Mouse (Mus musculus) heart, embryonic 11.5 days (tissue): ENCODE data around the gene Bmpr1b. TPM values are rescaled to one million over a fixed set of nuclear protein-coding genes. Genes with fewer than 3 reads are reported as not detected.

ENCODE experiments used
- ATAC-seq: fragments of 200-750 bp; cut with Nextera tagmentation; replicated peaks from 2 replicates; pipeline ENCODE4 v1.8.0; 2017; ENCODE audit warnings: moderate library complexity; ENCODE audit not compliant: insufficient number of reproducible peaks, low FRiP score, low TSS enrichment
- H3K27ac ChIP-seq: fragments of 300-500 bp; sonication (generic); 2 replicates; pipeline ENCODE4 v1.5.1; 2014; ENCODE audit warnings: mild to moderate bottlenecking, low read depth, low read length
- H3K27me3 ChIP-seq: fragments of 300-500 bp; sonication (generic); 2 replicates; pipeline ENCODE4 v1.6.1; 2014; ENCODE audit warnings: mild to moderate bottlenecking, low read length, mixed read lengths; ENCODE audit not compliant: control insufficient read depth, insufficient read depth
- H3K36me3 ChIP-seq: fragments of 300-500 bp; sonication (generic); 2 replicates; pipeline ENCODE4 v1.6.1; 2014; ENCODE audit warnings: mild to moderate bottlenecking, low read length, moderate library complexity, mixed read lengths; ENCODE audit not compliant: control insufficient read depth, insufficient read depth
- H3K4me1 ChIP-seq: fragments of 300-500 bp; sonication (generic); 2 replicates; pipeline ENCODE4 v1.6.1; 2014; ENCODE audit warnings: low read length; ENCODE audit not compliant: control insufficient read depth, insufficient read depth
- H3K4me2 ChIP-seq: fragments of 300-500 bp; sonication (generic); 2 replicates; pipeline ENCODE4 v1.6.1; 2014; ENCODE audit warnings: mild to moderate bottlenecking, moderate library complexity
- H3K4me3 ChIP-seq: fragments of 300-500 bp; sonication (generic); 2 replicates; pipeline ENCODE4 v1.5.1; 2014; ENCODE audit warnings: low read depth, low read length
- H3K9ac ChIP-seq: fragments of 300-500 bp; sonication (generic); 2 replicates; pipeline ENCODE4 v1.6.1; 2014; ENCODE audit warnings: mild to moderate bottlenecking, low read depth, low read length, moderate library complexity
- H3K9me3 ChIP-seq: fragments of 300-500 bp; sonication (generic); replicated peaks from 2 replicates; pipeline ENCODE4 v1.6.1; 2016; ENCODE audit warnings: low read length; ENCODE audit not compliant: control insufficient read depth
- WGBS: fragments of 180-500 bp; shearing (Covaris S2); extraction: QIAGEN DNeasy Blood & Tissue Kit; methylation state at CpG from one replicate; pipeline ENCODE4 v1.1.7; 2014; ENCODE audit not compliant: insufficient replicate concordance; 5-methylcytosine and 5-hydroxymethylcytosine counted together
- polyA plus RNA-seq: library from polyadenylated mRNA; unstranded; fragments of >200 nt; fragmentation: Nextera tagmentation; extraction: Ambion mirVana; gene quantifications from 2 replicates; pipeline ENCODE4 v1.2.1, GENCODE M21; 2014

Gene Bmpr1b
- polyA plus RNA-seq, 1 experiment from 2014 or later, result 1.4 TPM

DNA sequence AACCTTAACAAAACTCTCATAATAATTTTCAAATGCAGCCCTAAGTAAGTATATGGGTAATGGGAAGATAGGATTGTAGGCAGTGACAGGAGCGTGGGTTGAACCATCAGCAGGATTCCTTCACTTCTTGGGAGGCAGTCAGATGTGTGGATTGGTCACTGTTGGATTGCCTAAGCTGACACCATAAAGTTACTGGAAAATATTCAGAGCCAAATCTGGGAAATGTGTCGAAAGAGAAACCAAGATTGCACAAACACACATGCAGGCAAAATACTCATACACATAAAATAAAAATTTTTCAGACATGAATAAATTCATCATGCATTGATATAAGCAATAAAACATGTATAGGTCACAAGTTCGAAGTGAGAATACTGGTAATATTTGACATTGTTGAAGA is 17.3 kb upstream of the Bmpr1b start:
- 78% methylated on average over 3 of the region's 3 CpGs for WGBS
- Histone ChIP-seq H3K4me1 (no peaks in the 10 kb centered on the region), H3K4me2 (no peak overlapping the region), H3K27ac (no peak overlapping the region), H3K9ac (no peak overlapping the region), H3K4me3 (no peak overlapping the region), H3K36me3 (no peaks in the 10 kb centered on the region), H3K9me3 (no peaks in the 10 kb centered on the region; the same call in 1 of the 2 replicates), H3K27me3 (no peaks in the 10 kb centered on the region)
- no peak for ATAC-seq

- Histone ChIP-seq H3K36me3 (no peaks in the 10 kb centered on the region), H3K27ac (no peak overlapping the region), H3K4me2 (no peak overlapping the region), H3K4me1 (no peaks in the 10 kb centered on the region), H3K9me3 (no peaks in the 10 kb centered on the region), H3K9ac (no peak overlapping the region), H3K4me3 (no peak overlapping the region), H3K27me3 (peaks cover 12% of the 10 kb centered on the region; the same call in 1 of the 2 replicates)
- no peak for ATAC-seq
- WGBS, result 82% methylated on average over 4 of the region's 4 CpGs
These were observed 4.8 kb upstream of the Bmpr1b start for GRCm38 (mm10) chr3:142173996-142174395.

- H3K4me3 ChIP-seq, result peak overlapping the region; percentile 65
- no peak for ATAC-seq
- no peaks in the 10 kb centered on the region for H3K9me3 ChIP-seq
- H3K27me3 ChIP-seq, result peaks cover 19% of the 10 kb centered on the region; the same call in 1 of the 2 replicates
- no peaks in the 10 kb centered on the region for H3K36me3 ChIP-seq
- H3K4me2 ChIP-seq, result peak overlapping the region; percentile 94
- no peak overlapping the region for H3K27ac ChIP-seq
- WGBS, result 10% methylated on average over 9 of the region's 9 CpGs
- H3K4me1 ChIP-seq, result no peaks in the 10 kb centered on the region
- H3K9ac ChIP-seq, result peak overlapping the region; percentile 72
These were observed 868 bp downstream of the Bmpr1b start for GRCm38 (mm10) chr3:142168251-142168862.

GRCm38 (mm10) chr3:142164981-142165380 is 4.2 kb downstream of the Bmpr1b start:
- no peak overlapping the region for H3K9ac ChIP-seq
- no peaks in the 10 kb centered on the region for H3K4me1 ChIP-seq
- H3K27me3 ChIP-seq, result 0 out of 2 replicates have a peak, but pooled peaks cover 7% of the 10 kb centered on the region
- H3K4me2 ChIP-seq, result no peak overlapping the region
- 61% methylated on average over 9 of the region's 9 CpGs for WGBS
- H3K27ac ChIP-seq, result no peak overlapping the region
- ATAC-seq, result no peak
- H3K4me3 ChIP-seq, result no peak overlapping the region
- no peaks in the 10 kb centered on the region for H3K36me3 ChIP-seq
- H3K9me3 ChIP-seq, result no peaks in the 10 kb centered on the region

GRCm38 (mm10) chr3:142163896-142164295 is 5.3 kb downstream of the Bmpr1b start:
- H3K27me3 ChIP-seq, result 0 out of 2 replicates have a peak, but pooled peaks cover 7% of the 10 kb centered on the region
- H3K27ac ChIP-seq, result no peak overlapping the region
- no peaks in the 10 kb centered on the region for H3K36me3 ChIP-seq
- H3K4me3 ChIP-seq, result no peak overlapping the region
- H3K9me3 ChIP-seq, result no peaks in the 10 kb centered on the region
- H3K9ac ChIP-seq, result no peak overlapping the region
- no peak overlapping the region for H3K4me2 ChIP-seq
- no peaks in the 10 kb centered on the region for H3K4me1 ChIP-seq
- no peak for ATAC-seq
- 46% methylated on average over 2 of the region's 2 CpGs for WGBS

GRCm38 (mm10) chr3:142161405-142161804 is 7.8 kb downstream of the Bmpr1b start:
- H3K27ac ChIP-seq, result no peak overlapping the region
- H3K36me3 ChIP-seq, result no peaks in the 10 kb centered on the region
- H3K4me1 ChIP-seq, result no peaks in the 10 kb centered on the region
- 82% methylated on average over 3 of the region's 3 CpGs for whole genome bisulfite sequencing
- H3K4me3 ChIP-seq, result no peak overlapping the region
- ATAC-seq, result no peak
- H3K9me3 ChIP-seq, result no peaks in the 10 kb centered on the region
- no peak overlapping the region for H3K9ac ChIP-seq
- H3K27me3 ChIP-seq, result 0 out of 2 replicates have a peak, but pooled peaks cover 3% of the 10 kb centered on the region
- no peak overlapping the region for H3K4me2 ChIP-seq

DNA sequence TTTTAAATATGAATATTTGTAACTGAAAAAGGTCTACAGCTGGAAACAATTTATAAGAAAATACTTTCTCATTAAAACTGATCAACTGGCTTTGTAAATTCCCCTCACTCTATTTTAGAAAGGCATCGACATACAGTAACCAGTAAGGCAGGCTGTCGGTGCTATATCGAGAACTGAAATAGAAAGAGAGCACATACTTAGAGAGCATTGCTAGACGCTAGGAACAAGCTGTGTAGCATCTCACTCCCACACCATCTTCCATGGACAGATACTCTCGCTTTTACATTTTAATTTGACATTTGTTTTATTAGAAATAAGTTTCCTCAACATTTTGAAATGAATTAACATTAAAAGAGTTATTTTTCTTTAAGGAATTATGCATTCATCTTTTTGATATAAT is 17.2 kb downstream of the Bmpr1b start:
- H3K9me3 ChIP-seq, result no peaks in the 10 kb centered on the region
- H3K4me3 ChIP-seq, result no peak overlapping the region
- no peaks in the 10 kb centered on the region for H3K27me3 ChIP-seq
- WGBS, result 76% methylated on average over 5 of the region's 5 CpGs
- no peak for ATAC-seq
- H3K9ac ChIP-seq, result no peak overlapping the region
- no peak overlapping the region for H3K4me2 ChIP-seq
- H3K27ac ChIP-seq, result no peak overlapping the region
- H3K4me1 ChIP-seq, result no peaks in the 10 kb centered on the region
- H3K36me3 ChIP-seq, result no peaks in the 10 kb centered on the region

DNA sequence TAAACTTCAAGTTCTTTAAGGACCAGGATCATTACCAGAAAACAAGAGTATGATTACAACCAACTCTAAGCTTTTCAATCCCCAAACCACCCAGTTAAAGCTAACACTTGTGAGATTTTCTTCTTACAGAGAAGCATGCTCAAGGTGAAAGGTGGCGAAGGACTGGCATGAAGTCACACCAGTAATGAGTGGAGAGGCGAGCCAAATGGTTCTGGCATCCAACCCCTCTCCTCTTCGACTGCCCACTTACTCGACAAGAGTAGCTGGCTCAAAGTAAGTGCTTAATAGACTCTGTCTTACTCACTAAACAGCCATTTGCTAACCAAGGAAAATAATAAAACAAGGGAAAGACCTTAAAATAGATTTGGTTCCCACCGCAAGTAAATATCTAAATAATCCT is 30.4 kb downstream of the Bmpr1b start:
- no peak overlapping the region for H3K4me2 ChIP-seq
- H3K9ac ChIP-seq, result no peak overlapping the region
- ATAC-seq, result no peak
- H3K27me3 ChIP-seq, result 0 out of 2 replicates have a peak, but pooled peaks cover 5% of the 10 kb centered on the region
- 71% methylated on average over 5 of the region's 5 CpGs for WGBS
- H3K27ac ChIP-seq, result no peak overlapping the region
- no peak overlapping the region for H3K4me3 ChIP-seq
- H3K4me1 ChIP-seq, result no peaks in the 10 kb centered on the region
- no peaks in the 10 kb centered on the region for H3K36me3 ChIP-seq
- no peaks in the 10 kb centered on the region for H3K9me3 ChIP-seq

- H3K9ac ChIP-seq, result no peak overlapping the region
- no peak overlapping the region for H3K4me2 ChIP-seq
- no peaks in the 10 kb centered on the region for H3K36me3 ChIP-seq
- no peak overlapping the region for H3K27ac ChIP-seq
- peaks cover 13% of the 10 kb centered on the region for H3K27me3 ChIP-seq
- 81% methylated on average over 1 of the region's 1 CpGs for WGBS
- H3K4me3 ChIP-seq, result no peak overlapping the region
- H3K4me1 ChIP-seq, result 0 out of 2 replicates have a peak, but pooled peaks cover 3% of the 10 kb centered on the region
- ATAC-seq, result no peak
- H3K9me3 ChIP-seq, result no peaks in the 10 kb centered on the region
These were observed 42.8 kb downstream of the Bmpr1b start for GRCm38 (mm10) chr3:142126379-142126778.
